Mouse (Mus musculus) spleen, adult 2 months (tissue): ENCODE results near the gene Traip. TPM values are rescaled to one million over a fixed set of nuclear protein-coding genes. Genes with fewer than 3 reads are reported as not detected.
A peak's percentile ranks its signal among the peaks of the same experiment; 100 is the strongest.

Experiments used
- DNase-seq, 2 experiments: peaks; one replicate each; pipeline versions ENCODE4 v3.0.0 to v3.0.0-alpha.2; 2012 to 2021; ENCODE audit warnings: low spot score in 2 of 2, low read depth in 1 of 2
- H3K27ac ChIP-seq: fragments of 200-500 bp; 2 replicates; pipeline ENCODE4 v1.5.1; 2012; ENCODE audit warnings: low read length, inconsistent platforms; ENCODE audit not compliant: insufficient read depth
- H3K27me3 ChIP-seq: fragments of 200-500 bp; 2 replicates; pipeline ENCODE4 v1.6.1; 2012; ENCODE audit warnings: mild to moderate bottlenecking, moderate library complexity, low read length, inconsistent platforms; ENCODE audit not compliant: control insufficient read depth, insufficient read depth
- H3K36me3 ChIP-seq: fragments of 200-500 bp; 2 replicates; pipeline ENCODE4 v1.6.1; 2012; ENCODE audit warnings: mild to moderate bottlenecking, low read length, inconsistent platforms; ENCODE audit not compliant: control insufficient read depth, insufficient read depth
- H3K4me1 ChIP-seq: fragments of 200-500 bp; 2 replicates; pipeline ENCODE4 v1.6.1; 2011; ENCODE audit warnings: inconsistent platforms; ENCODE audit not compliant: control insufficient read depth, insufficient read depth, insufficient read length
- H3K4me3 ChIP-seq: fragments of 200-500 bp; 2 replicates; pipeline ENCODE4 v1.5.1; 2011; ENCODE audit warnings: mild to moderate bottlenecking, inconsistent platforms; ENCODE audit not compliant: insufficient read depth, insufficient read length; ENCODE audit errors: extremely low read depth
- CTCF ChIP-seq: fragments of 200-500 bp; IDR thresholded peaks from 2 replicates; pipeline ENCODE4 v1.5.1; 2011; ENCODE audit warnings: mild to moderate bottlenecking, inconsistent platforms; ENCODE audit not compliant: insufficient read depth, insufficient read length, insufficient replicate concordance; ENCODE audit errors: extremely low read depth
- POLR2A ChIP-seq: fragments of 200-500 bp; IDR thresholded peaks from 2 replicates; pipeline ENCODE4 v1.6.1; 2011; ENCODE audit warnings: low read depth, low read length, inconsistent platforms
- WGBS: fragments of 180-500 bp; shearing (Covaris S2); methylation state at CpG from one replicate; pipeline ENCODE4 v1.1.7; 2018; 5-methylcytosine and 5-hydroxymethylcytosine counted together
- polyA plus RNA-seq: library from polyadenylated mRNA; depleted of rRNA; stranded (reverse); fragments of >200 nt; gene quantifications from 2 replicates; pipeline ENCODE4 v1.2.3, GENCODE M21; 2012

Traip gene
- polyA plus RNA-seq, 1 experiment, result 3.1 TPM

- Histone ChIP-seq H3K27me3 (no peaks in the 10 kb centered on the region), H3K4me1 (peaks cover 5% of the 10 kb centered on the region), H3K27ac (peak overlapping the region; percentile 15; the same call in 1 of the 2 replicates), H3K4me3 (no peak overlapping the region), H3K36me3 (no peaks in the 10 kb centered on the region; the same call in 1 of the 2 replicates)
- no peak for TF ChIP-seq CTCF
- TF ChIP-seq POLR2A, result no peak
- 59% methylated on average over 8 of the region's 8 CpGs for WGBS
- DNase-seq, result no peak
Observed at GRCm38 (mm10) chr9:107971690-107972541, 22.0 kb downstream of the Traip start.

- no peak overlapping the region for H3K4me3 ChIP-seq
- DNase-seq, result no peak
- no peaks in the 10 kb centered on the region for H3K27me3 ChIP-seq
- 59% methylated on average over 10 of the region's 10 CpGs for WGBS
- H3K27ac ChIP-seq, result peak overlapping the region; percentile 74
- H3K36me3 ChIP-seq, result peaks cover 22% of the 10 kb centered on the region
- H3K4me1 ChIP-seq, result peaks cover 5% of the 10 kb centered on the region
- TF ChIP-seq POLR2A (no peak), CTCF (no peak)
Observed at GRCm38 (mm10) chr9:107974491-107975171, 24.7 kb downstream of the Traip start.

GRCm38 (mm10) chr9:107975399-107976386 is 25.8 kb downstream of the Traip start, which contains the start of gene Uba7:
Gene Uba7 (plus strand): TSS chr9:107975505.
- H3K36me3 ChIP-seq, result peaks cover 27% of the 10 kb centered on the region
- DNase-seq, result peak; percentile 56 to 69
- 11% methylated on average over 12 of the region's 12 CpGs for WGBS
- H3K4me3 ChIP-seq, result peak within 1 kb of the TSS; percentile 60
- H3K27ac ChIP-seq, result peak within 1 kb of the TSS; percentile 85
- H3K4me1 ChIP-seq, result peaks cover 5% of the 10 kb centered on the region
- no peaks in the 10 kb centered on the region for H3K27me3 ChIP-seq
- no peak for TF ChIP-seq CTCF
- TF ChIP-seq POLR2A, result peak; percentile 35; the same call in 1 of the 2 replicates

- no peak overlapping the region for H3K27ac ChIP-seq
- H3K4me1 ChIP-seq, result peaks cover 26% of the 10 kb centered on the region
- no peak overlapping the region for H3K4me3 ChIP-seq
- WGBS, result 94% methylated on average over 12 of the region's 12 CpGs
- peaks cover 38% of the 10 kb centered on the region for H3K36me3 ChIP-seq
- H3K27me3 ChIP-seq, result no peaks in the 10 kb centered on the region
- DNase-seq, result no peak
- TF ChIP-seq CTCF (no peak), POLR2A (no peak)
Observed at GRCm38 (mm10) chr9:107978815-107979214, 28.9 kb downstream of the Traip start.

- peaks cover 34% of the 10 kb centered on the region for H3K4me1 ChIP-seq
- TF ChIP-seq POLR2A (no peak), CTCF (no peak)
- no peak for DNase-seq
- H3K27me3 ChIP-seq, result no peaks in the 10 kb centered on the region
- 34% methylated on average over 7 of the region's 7 CpGs for WGBS
- peak overlapping the region; percentile 83 for H3K27ac ChIP-seq
- no peak overlapping the region for H3K4me3 ChIP-seq
- H3K36me3 ChIP-seq, result peaks cover 38% of the 10 kb centered on the region
Observed at GRCm38 (mm10) chr9:107981684-107982605, 32.0 kb downstream of the Traip start.
